ENCODE assay signal across 13 mouse cellular contexts in the genomic region with DNA sequence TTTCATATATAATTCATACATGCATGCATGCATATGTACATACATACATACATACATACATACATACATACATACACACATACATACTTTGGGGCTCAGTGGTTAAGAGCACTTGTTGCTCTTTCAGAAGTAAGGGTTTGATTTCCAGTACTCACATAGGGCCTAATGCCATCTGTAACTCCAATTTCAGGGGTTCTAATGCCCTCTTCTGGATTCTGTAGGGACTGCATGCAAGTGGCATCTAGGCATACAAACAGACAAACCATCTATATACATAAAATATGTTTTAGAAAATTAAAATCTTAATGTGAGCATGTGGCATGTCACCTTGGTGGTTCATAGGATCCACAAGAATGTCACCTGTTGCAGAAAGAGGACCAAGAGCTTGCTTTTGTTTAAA.
DNase-seq lines count a peak whose midpoint lies in the region; ATAC-seq and TF ChIP-seq lines count a peak whose summit lies in the region.
"Had no signal": no experiment of that assay in that cellular context is flagged by ENCODE, and none has a peak within 500 bp of the region (broad histone marks: within the 10 kb centered on the region; RNA-seq: fewer than 3 reads in every experiment).

No protein-coding gene starts in this region.

- H3K9ac ChIP-seq in intestine, postnatal 0 days (ENCODE audit: low read depth, low read length) = no peak overlapping the region
- H3K9ac ChIP-seq in intestine, embryonic 16.5 days (ENCODE audit: low read depth, low read length) = no peak overlapping the region
- H3K9ac ChIP-seq: hindbrain, embryonic 12.5 days; liver, embryonic 13.5 days had no signal

- no peak overlapping the region for H3K4me3 ChIP-seq in intestine, postnatal 0 days (ENCODE audit: low read depth, low read length)
- H3K4me3 ChIP-seq in intestine, embryonic 16.5 days (ENCODE audit: low read length) = no peak overlapping the region
- H3K4me3 ChIP-seq in thymus, adult 2 months (ENCODE audit: control insufficient read depth, insufficient read depth, low read length) = no peak overlapping the region
- H3K4me3 ChIP-seq: heart, embryonic 10.5 days; hindbrain, embryonic 12.5 days; liver, embryonic 13.5 days; megakaryocyte, embryonic 14.5 days had no signal

- H3K27ac ChIP-seq in intestine, postnatal 0 days (ENCODE audit: low read depth, low read length) = no peak overlapping the region
- no peak overlapping the region for H3K27ac ChIP-seq in intestine, embryonic 16.5 days (ENCODE audit: low read length)
- H3K27ac ChIP-seq in thymus, adult 2 months (ENCODE audit: control insufficient read depth, insufficient read depth, low read length) = no peak overlapping the region
- H3K27ac ChIP-seq: heart, embryonic 10.5 days; hindbrain, embryonic 12.5 days; liver, embryonic 13.5 days had no signal

- peak; percentile 56 for TF ChIP-seq CTCF in intestine, postnatal 0 days (IDR thresholded peaks at IDR 0.05; ENCODE audit: low read depth)
- TF ChIP-seq CTCF in thymus, adult 2 months (IDR thresholded peaks at IDR 0.05; ENCODE audit: borderline replicate concordance, control insufficient read depth, extremely low read depth, insufficient read depth, low read length, poor library complexity) = no peak

- H3K9me3 ChIP-seq in intestine, postnatal 0 days (ENCODE audit: control insufficient read depth) = no peaks in the 10 kb centered on the region
- no peaks in the 10 kb centered on the region for H3K9me3 ChIP-seq in intestine, embryonic 16.5 days (ENCODE audit: control insufficient read depth, low read length)
- H3K9me3 ChIP-seq: heart, embryonic 10.5 days; hindbrain, embryonic 12.5 days; liver, embryonic 13.5 days; megakaryocyte, embryonic 14.5 days had no signal

- no peak overlapping the region for H3K4me2 ChIP-seq in intestine, postnatal 0 days (replicated peaks; ENCODE audit: low read depth)
- no peak overlapping the region for H3K4me2 ChIP-seq in intestine, embryonic 16.5 days (ENCODE audit: low read depth, low read length)
- H3K4me2 ChIP-seq: hindbrain, embryonic 12.5 days; liver, embryonic 13.5 days had no signal

- no peak for ATAC-seq in intestine, postnatal 0 days
- no peak for ATAC-seq in intestine, embryonic 16.5 days

- no peaks in the 10 kb centered on the region for H3K27me3 ChIP-seq in intestine, postnatal 0 days (replicated peaks; ENCODE audit: control insufficient read depth, insufficient read depth, low read length)
- no peaks in the 10 kb centered on the region for H3K27me3 ChIP-seq in intestine, embryonic 16.5 days (replicated peaks; ENCODE audit: control insufficient read depth, insufficient read depth, low read length)
- no peaks in the 10 kb centered on the region for H3K27me3 ChIP-seq in thymus, adult 2 months (ENCODE audit: control insufficient read depth, insufficient read depth, low read length)
- H3K27me3 ChIP-seq: hindbrain, embryonic 12.5 days; liver, embryonic 13.5 days; megakaryocyte, embryonic 14.5 days had no signal

- TF ChIP-seq POLR2A in thymus, adult 2 months (IDR thresholded peaks at IDR 0.05; ENCODE audit: control insufficient read depth, extremely low read depth, insufficient read depth, low read length, poor library complexity) = no peak

- H3K4me1 ChIP-seq in intestine, postnatal 0 days (replicated peaks; ENCODE audit: control insufficient read depth, insufficient read depth, low read length) = no peaks in the 10 kb centered on the region
- H3K4me1 ChIP-seq in intestine, embryonic 16.5 days (ENCODE audit: control insufficient read depth, insufficient read depth, low read length) = no peaks in the 10 kb centered on the region
- no peaks in the 10 kb centered on the region for H3K4me1 ChIP-seq in thymus, adult 2 months (replicated peaks; ENCODE audit: control insufficient read depth, insufficient read depth, low read length)
- H3K4me1 ChIP-seq: heart, embryonic 10.5 days; hindbrain, embryonic 12.5 days; liver, embryonic 13.5 days; megakaryocyte, embryonic 14.5 days had no signal

- H3K36me3 ChIP-seq in intestine, postnatal 0 days (ENCODE audit: control insufficient read depth, insufficient read depth) = no peaks in the 10 kb centered on the region
- H3K36me3 ChIP-seq in intestine, embryonic 16.5 days (ENCODE audit: control insufficient read depth, insufficient read depth, low read length) = no peaks in the 10 kb centered on the region
- no peaks in the 10 kb centered on the region for H3K36me3 ChIP-seq in thymus, adult 2 months (ENCODE audit: control insufficient read depth, insufficient read depth, low read length)
- H3K36me3 ChIP-seq: heart, embryonic 10.5 days; hindbrain, embryonic 12.5 days; liver, embryonic 13.5 days had no signal

- peak; percentile 9 for DNase-seq in thymus, adult 2 months
- no peak for DNase-seq in thymus, adult 18-20 months
- DNase-seq in c-Kit-positive CD71-positive TER-119-negative erythroid progenitor cells, embryonic 14.5 days (ENCODE audit: low read depth) = peak; percentile 2
- DNase-seq in thymus, postnatal 4 days = peak; percentile 21
- no peak for DNase-seq in spleen, postnatal 36 days (ENCODE audit: low spot score in 2 of 2)
- no peak for DNase-seq in cerebellum, postnatal 25 days
- DNase-seq: kidney, postnatal 14 days; liver, embryonic 13.5 days had no signal

Comparison
In these comparisons a context has a peak if more than half of its experiments do, and no peak if none do; other contexts are left out.
1. DNase-seq: peak in thymus, adult 2 months (single experiment), c-Kit-positive CD71-positive TER-119-negative erythroid progenitor cells, embryonic 14.5 days (single experiment) and thymus, postnatal 4 days (single experiment); none in thymus, adult 18-20 months (0 of 2), spleen, postnatal 36 days (0 of 2) and cerebellum, postnatal 25 days (0 of 2).